Mouse (Mus musculus): Measurements from ENCODE around the gene Csk. TPM values are rescaled to one million over a fixed set of nuclear protein-coding genes. Genes with fewer than 3 reads are reported as not detected.

Csk gene
- total and polyA plus RNA-seq, 2 experiments from 2014 or later, result 46.3 to 135 TPM

DNA sequence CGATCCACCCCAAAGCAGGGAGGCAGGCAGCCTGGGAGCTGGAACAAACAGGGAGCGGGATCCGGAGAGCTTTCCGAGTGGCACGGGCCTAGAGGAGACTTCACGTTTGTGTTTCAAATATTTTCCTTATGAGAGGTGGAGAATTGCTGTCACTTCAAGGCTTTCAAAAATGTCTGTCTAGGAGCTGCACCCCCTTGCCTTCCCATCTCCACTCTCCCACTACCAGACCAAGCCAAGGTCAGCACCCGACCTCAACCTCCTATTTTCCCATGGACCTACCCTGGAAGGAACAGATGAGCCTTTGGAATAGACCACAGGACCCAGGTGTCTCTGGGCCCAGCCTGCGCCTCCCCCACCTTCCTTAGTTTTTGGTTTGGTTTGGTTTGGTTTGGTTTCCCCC is 56.2 kb downstream of the Csk start:
- Histone ChIP-seq H3K9ac (no peak overlapping the region), H3K4me3 (ENCODE audit: low read depth, low read length) (no peak overlapping the region), H3K36me3 (ENCODE audit: insufficient read depth) (peaks cover 37% of the 10 kb centered on the region), H3K27me3 (ENCODE audit: insufficient read depth, low read length) (no peaks in the 10 kb centered on the region), H3K27ac (ENCODE audit: low read depth, low read length) (no peak overlapping the region), H3K4me1 (ENCODE audit: insufficient read depth) (no peaks in the 10 kb centered on the region), H3K4me2 (ENCODE audit: low read depth) (no peak overlapping the region), H3K9me3 (ENCODE audit: low read length) (no peaks in the 10 kb centered on the region)
- ATAC-seq (no peak), DNase-seq (no peak)
- 88% methylated on average over 8 of the region's 8 CpGs for WGBS
- no peak for TF ChIP-seq CTCF (IDR thresholded peaks at IDR 0.05; ENCODE audit: low read depth)

GRCm38 (mm10) chr9:57594174-57594509 is 59.3 kb downstream of the Csk start:
- ATAC-seq (no peak), DNase-seq (no peak)
- Histone ChIP-seq H3K4me2 (ENCODE audit: low read depth) (no peak overlapping the region), H3K4me3 (ENCODE audit: low read depth, low read length) (no peak overlapping the region), H3K27me3 (ENCODE audit: insufficient read depth, low read length) (no peaks in the 10 kb centered on the region), H3K9ac (no peak overlapping the region), H3K9me3 (ENCODE audit: low read length) (no peaks in the 10 kb centered on the region), H3K4me1 (ENCODE audit: insufficient read depth) (no peaks in the 10 kb centered on the region), H3K27ac (ENCODE audit: low read depth, low read length) (no peak overlapping the region), H3K36me3 (ENCODE audit: insufficient read depth) (peaks cover 40% of the 10 kb centered on the region)
- 86% methylated on average over 9 of the region's 9 CpGs for WGBS
- TF ChIP-seq CTCF (IDR thresholded peaks at IDR 0.05; ENCODE audit: low read depth), result no peak

DNA sequence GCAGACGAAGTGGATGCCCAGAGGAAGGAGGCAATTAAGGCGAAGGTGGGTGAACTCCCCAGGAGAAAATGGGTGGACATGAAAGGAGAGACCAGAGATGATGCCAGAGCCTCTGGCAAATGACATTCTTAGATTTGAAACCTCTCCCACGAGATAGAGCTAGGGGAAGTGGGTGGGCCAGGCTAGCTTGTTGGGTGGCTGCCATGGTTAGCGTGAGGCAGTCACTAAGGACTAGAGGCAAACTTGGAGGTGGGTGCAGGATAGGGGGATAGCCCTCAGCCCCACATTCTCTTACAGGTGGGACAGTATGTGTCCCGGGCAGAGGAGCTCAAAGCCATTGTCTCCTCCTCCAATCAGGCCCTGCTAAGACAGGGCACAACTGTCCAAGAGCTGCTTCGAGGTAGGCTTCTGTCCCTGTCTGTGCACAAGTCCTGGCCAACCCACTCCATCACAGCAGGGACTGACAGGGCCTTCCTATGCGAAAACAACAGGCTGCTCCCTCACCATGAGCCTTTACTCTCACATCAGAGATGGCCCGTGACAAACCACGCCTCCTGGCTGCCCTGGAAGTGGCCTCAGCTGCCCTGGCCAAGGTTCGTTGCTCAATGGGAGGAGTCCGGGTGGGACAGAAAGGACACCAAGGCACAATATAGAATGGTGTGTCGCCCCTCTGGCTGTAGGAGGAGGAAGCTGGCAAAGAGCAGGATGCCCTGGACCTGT is 59.8 kb downstream of the Csk start:
- no peak for ATAC-seq
- no peaks in the 10 kb centered on the region for H3K9me3 ChIP-seq (ENCODE audit: low read length)
- no peak for TF ChIP-seq CTCF (IDR thresholded peaks at IDR 0.05; ENCODE audit: low read depth)
- no peak overlapping the region for H3K4me3 ChIP-seq (ENCODE audit: low read depth, low read length)
- H3K27me3 ChIP-seq (ENCODE audit: insufficient read depth, low read length), result no peaks in the 10 kb centered on the region
- peaks cover 40% of the 10 kb centered on the region for H3K36me3 ChIP-seq (ENCODE audit: insufficient read depth)
- H3K9ac ChIP-seq, result no peak overlapping the region
- H3K4me1 ChIP-seq (ENCODE audit: insufficient read depth), result no peaks in the 10 kb centered on the region
- H3K4me2 ChIP-seq (ENCODE audit: low read depth), result no peak overlapping the region
- H3K27ac ChIP-seq (ENCODE audit: low read depth, low read length), result no peak overlapping the region
- 67% methylated on average over 12 of the region's 12 CpGs for WGBS
- no peak for DNase-seq

GRCm38 (mm10) chr9:57590726-57591125 is 62.7 kb downstream of the Csk start:
- WGBS, result 34% methylated on average over 5 of the region's 5 CpGs
- peak; percentile 60 for TF ChIP-seq CTCF (IDR thresholded peaks at IDR 0.05; ENCODE audit: low read depth)
- Histone ChIP-seq H3K27me3 (ENCODE audit: insufficient read depth, low read length) (no peaks in the 10 kb centered on the region), H3K9me3 (ENCODE audit: low read length) (no peaks in the 10 kb centered on the region), H3K27ac (ENCODE audit: low read depth, low read length) (no peak overlapping the region), H3K36me3 (ENCODE audit: insufficient read depth) (peaks cover 53% of the 10 kb centered on the region), H3K9ac (no peak overlapping the region), H3K4me2 (ENCODE audit: low read depth) (peak overlapping the region; percentile 93), H3K4me3 (ENCODE audit: low read depth, low read length) (no peak overlapping the region), H3K4me1 (ENCODE audit: insufficient read depth) (no peaks in the 10 kb centered on the region)
- peak; percentile 12; the same call in 1 of the 2 replicates for ATAC-seq
- peak; percentile 40 for DNase-seq

DNA sequence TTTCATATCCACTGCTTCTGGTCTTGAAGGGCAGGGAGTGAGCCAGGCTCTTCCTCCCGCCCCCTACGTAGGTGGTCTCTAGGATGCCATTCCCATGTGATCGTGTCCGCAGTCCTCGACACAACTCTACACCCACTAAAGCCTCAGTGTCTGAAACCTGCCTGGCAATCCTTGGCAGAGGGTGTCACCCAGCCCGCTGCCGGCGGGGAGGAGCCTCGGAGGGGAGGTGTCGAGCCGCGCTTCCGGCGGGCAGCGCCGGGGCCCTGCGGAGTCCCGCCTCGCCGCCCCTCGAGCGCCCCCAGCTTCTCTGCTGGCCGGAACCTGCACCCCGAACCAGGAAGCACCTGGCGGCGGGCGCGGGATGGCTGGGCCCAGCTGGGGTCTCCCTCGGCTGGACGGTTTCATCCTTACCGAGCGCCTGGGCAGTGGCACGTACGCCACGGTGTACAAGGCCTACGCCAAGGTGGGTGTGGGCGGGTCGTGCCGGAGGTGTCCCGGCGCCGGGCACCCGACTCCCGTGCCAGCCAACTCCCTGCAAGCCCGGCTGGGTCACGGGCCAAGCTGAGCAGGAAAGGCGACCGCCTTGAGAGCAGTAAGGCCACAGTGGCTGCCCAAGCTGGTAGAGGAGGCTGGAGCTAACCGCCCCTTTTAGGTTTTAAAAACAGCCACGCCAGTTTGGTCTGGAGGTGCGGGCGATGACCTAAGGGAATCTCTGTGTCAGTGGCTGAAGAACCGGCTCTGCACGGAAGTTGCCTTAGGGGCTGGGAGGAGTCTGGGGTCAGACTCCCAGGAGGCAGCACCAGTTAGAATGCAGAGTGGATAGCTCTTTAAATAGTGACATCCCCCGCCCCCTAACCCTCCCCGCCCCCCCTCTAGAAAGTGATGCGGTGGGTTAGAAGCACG is 64.0 kb downstream of the Csk start, which contains the start of gene Ulk3:
Gene Ulk3, plus strand, starts transcription at position 229 of the 903 bp plus-strand sequence.
- TF ChIP-seq CTCF (IDR thresholded peaks at IDR 0.05; ENCODE audit: low read depth), result peak; percentile 60
- Histone ChIP-seq H3K4me3 (ENCODE audit: low read depth, low read length) (peak within 1 kb of the TSS; percentile 71), H3K4me2 (ENCODE audit: low read depth) (peak within 1 kb of the TSS; percentile 93), H3K4me1 (ENCODE audit: insufficient read depth) (no peaks in the 10 kb centered on the region), H3K9me3 (ENCODE audit: low read length) (no peaks in the 10 kb centered on the region), H3K36me3 (ENCODE audit: insufficient read depth) (peaks cover 42% of the 10 kb centered on the region), H3K27me3 (ENCODE audit: insufficient read depth, low read length) (no peaks in the 10 kb centered on the region), H3K27ac (ENCODE audit: low read depth, low read length) (peak within 1 kb of the TSS; percentile 76), H3K9ac (peak within 1 kb of the TSS; percentile 82)
- 3% methylated on average over 58 of the region's 58 CpGs for WGBS
- peak; percentile 78 for DNase-seq
- peak; percentile 82 for ATAC-seq

DNA sequence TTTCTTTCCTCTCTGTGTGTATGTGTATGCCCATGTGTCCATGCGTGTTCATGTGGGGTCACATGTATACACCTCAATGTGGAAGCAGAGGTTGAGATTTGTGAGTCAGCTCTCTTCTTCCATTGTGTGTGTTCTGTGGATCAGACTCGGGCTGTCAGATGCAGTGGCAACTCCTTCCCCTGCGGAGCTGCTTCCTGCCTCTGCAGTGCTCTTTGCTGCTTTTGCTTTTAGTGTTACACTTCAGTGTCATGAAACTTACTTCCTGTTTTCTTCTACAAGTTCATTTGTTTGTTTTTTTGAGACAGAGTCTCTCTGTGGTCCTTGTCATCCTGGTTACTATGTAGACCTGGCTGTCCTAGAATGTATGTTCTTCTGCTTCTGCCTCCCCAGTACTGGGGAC is 68.4 kb downstream of the Csk start:
- no peak for TF ChIP-seq CTCF (IDR thresholded peaks at IDR 0.05; ENCODE audit: low read depth)
- 87% methylated on average over 3 of the region's 3 CpGs for WGBS
- H3K4me2 ChIP-seq (ENCODE audit: low read depth), result no peak overlapping the region
- no peaks in the 10 kb centered on the region for H3K27me3 ChIP-seq (ENCODE audit: insufficient read depth, low read length)
- DNase-seq (no peak), ATAC-seq (no peak)
- no peak overlapping the region for H3K4me3 ChIP-seq (ENCODE audit: low read depth, low read length)
- no peaks in the 10 kb centered on the region for H3K4me1 ChIP-seq (ENCODE audit: insufficient read depth)
- H3K9me3 ChIP-seq (ENCODE audit: low read length), result no peaks in the 10 kb centered on the region
- H3K27ac ChIP-seq (ENCODE audit: low read depth, low read length), result no peak overlapping the region
- peaks cover 54% of the 10 kb centered on the region for H3K36me3 ChIP-seq (ENCODE audit: insufficient read depth)
- no peak overlapping the region for H3K9ac ChIP-seq

Measured in forebrain, postnatal 0 days (tissue).